Mouse (Mus musculus) liver, postnatal 0 days (tissue): ENCODE measurements around the gene Ercc5.

Source experiments
- CTCF ChIP-seq: sonication (generic); IDR thresholded peaks from 2 replicates; pipeline ENCODE4 v1.5.1; 2016; ENCODE audit warnings: antibody characterized with exemption, low read depth
- EP300 ChIP-seq: IDR thresholded peaks from 2 replicates; pipeline ENCODE4 v1.6.1; 2016; ENCODE audit warnings: antibody characterized with exemption, low read depth, mild to moderate bottlenecking

GRCm38 (mm10) chr1:44148706-44149105, 1.2 kb downstream of the Ercc5 start:
- peak; percentile 29 for TF ChIP-seq CTCF
- no peak for TF ChIP-seq EP300
